Mouse (Mus musculus) bone marrow, adult 2 months (tissue): ENCODE measurements at regions not wholly inside any gene's neighbourhood (a gene's known extent, or its start where the extent isn't known, plus 50 kb on each side); places are given as distances from the start of the nearest gene placed in this dataset.

Source experiments
- CTCF ChIP-seq: fragments of 200-500 bp; IDR thresholded peaks from 2 replicates; pipeline ENCODE4 v1.5.1; 2011; ENCODE audit warnings: low read length, control low read depth; ENCODE audit not compliant: control insufficient read depth, insufficient read depth
- POLR2A ChIP-seq: fragments of 200-500 bp; IDR thresholded peaks from 2 replicates; pipeline ENCODE4 v1.6.1; 2011; ENCODE audit warnings: low read depth, mild to moderate bottlenecking, control low read depth, low read length, borderline replicate concordance; ENCODE audit not compliant: control insufficient read depth

DNA sequence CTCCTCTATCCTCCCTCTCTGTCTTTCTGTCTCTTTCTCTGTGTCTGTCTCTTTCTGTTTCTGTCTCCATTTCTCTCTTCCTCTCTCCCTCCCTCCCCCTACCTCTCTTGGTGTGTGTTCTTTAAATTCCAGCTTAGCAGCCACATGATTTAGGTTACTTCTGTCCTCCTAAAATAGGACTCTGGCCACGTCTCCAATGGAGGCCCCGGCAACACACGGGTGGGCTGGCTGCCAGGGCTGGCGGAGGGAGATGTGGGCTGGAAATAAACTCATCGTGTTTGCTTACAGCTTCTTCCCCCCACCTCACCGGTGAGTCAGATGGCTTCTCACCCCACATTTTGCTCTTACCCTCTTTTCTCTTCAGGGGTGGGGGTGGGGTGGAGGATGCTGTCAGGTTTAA, 74.5 kb upstream of the Eif4g2 start:
- TF ChIP-seq CTCF (no peak), POLR2A (no peak)
